Mouse (Mus musculus) heart, embryonic 16.5 days (tissue): ENCODE data around the gene Tardbp. TPM values are rescaled to one million over a fixed set of nuclear protein-coding genes. Genes with fewer than 3 reads are reported as not detected.
A peak's percentile ranks its signal among the peaks of the same experiment; 100 is the strongest.

ENCODE experiments used
- ATAC-seq: fragments of 200-750 bp; cut with Nextera tagmentation; replicated peaks from 2 replicates; pipeline ENCODE4 v1.8.0; 2017; ENCODE audit warnings: moderate number of reproducible peaks; ENCODE audit not compliant: insufficient read depth, low FRiP score; ENCODE audit errors: extremely low read depth
- H3K27ac ChIP-seq: fragments of 300-500 bp; sonication (generic); 2 replicates; pipeline ENCODE4 v1.5.1; 2014; ENCODE audit warnings: mild to moderate bottlenecking, low read length, control low read depth, moderate library complexity
- H3K27me3 ChIP-seq: fragments of 300-500 bp; sonication (generic); 2 replicates; pipeline ENCODE4 v1.6.1; 2014; ENCODE audit warnings: low read length, mixed read lengths; ENCODE audit not compliant: control insufficient read depth, insufficient read depth
- H3K36me3 ChIP-seq: fragments of 300-500 bp; sonication (generic); 2 replicates; pipeline ENCODE4 v1.6.1; 2014; ENCODE audit not compliant: control insufficient read depth, insufficient read depth
- H3K4me1 ChIP-seq: fragments of 300-500 bp; sonication (generic); 2 replicates; pipeline ENCODE4 v1.6.1; 2014; ENCODE audit warnings: low read length, mixed read lengths; ENCODE audit not compliant: control insufficient read depth, insufficient read depth
- H3K4me2 ChIP-seq: fragments of 300-500 bp; sonication (generic); 2 replicates; pipeline ENCODE4 v1.6.1; 2014; ENCODE audit warnings: low read depth, mild to moderate bottlenecking, control low read depth, low read length
- H3K4me3 ChIP-seq: fragments of 300-500 bp; sonication (generic); 2 replicates; pipeline ENCODE4 v1.5.1; 2014; ENCODE audit warnings: mild to moderate bottlenecking, control low read depth, low read length
- H3K9ac ChIP-seq: fragments of 300-500 bp; sonication (generic); 2 replicates; pipeline ENCODE4 v1.6.1; 2014; ENCODE audit warnings: low read length, control low read depth
- H3K9me3 ChIP-seq: fragments of 300-500 bp; sonication (generic); replicated peaks from 2 replicates; pipeline ENCODE4 v1.6.1; 2016; ENCODE audit warnings: low read length; ENCODE audit not compliant: control insufficient read depth
- WGBS: fragments of 180-500 bp; shearing (Covaris S2); extraction: QIAGEN DNeasy Blood & Tissue Kit; methylation state at CpG from one replicate; pipeline ENCODE4 v1.1.7; 2014; 5-methylcytosine and 5-hydroxymethylcytosine counted together
- polyA plus RNA-seq: library from polyadenylated mRNA; unstranded; fragments of >200 nt; fragmentation: Nextera tagmentation; extraction: Ambion mirVana; gene quantifications from 2 replicates; pipeline ENCODE4 v1.2.1, GENCODE M21; 2015

Tardbp gene
- polyA plus RNA-seq, 1 experiment from 2014 or later, result 194 TPM

GRCm38 (mm10) chr4:148598826-148599225 is 28.0 kb downstream of the Tardbp start:
- Histone ChIP-seq H3K27ac (no peak overlapping the region), H3K4me3 (no peak overlapping the region), H3K4me2 (no peak overlapping the region), H3K36me3 (peaks cover 40% of the 10 kb centered on the region), H3K9ac (no peak overlapping the region), H3K4me1 (no peaks in the 10 kb centered on the region), H3K27me3 (no peaks in the 10 kb centered on the region), H3K9me3 (no peaks in the 10 kb centered on the region)
- 91% methylated on average over 12 of the region's 12 CpGs for WGBS
- no peak for ATAC-seq

DNA sequence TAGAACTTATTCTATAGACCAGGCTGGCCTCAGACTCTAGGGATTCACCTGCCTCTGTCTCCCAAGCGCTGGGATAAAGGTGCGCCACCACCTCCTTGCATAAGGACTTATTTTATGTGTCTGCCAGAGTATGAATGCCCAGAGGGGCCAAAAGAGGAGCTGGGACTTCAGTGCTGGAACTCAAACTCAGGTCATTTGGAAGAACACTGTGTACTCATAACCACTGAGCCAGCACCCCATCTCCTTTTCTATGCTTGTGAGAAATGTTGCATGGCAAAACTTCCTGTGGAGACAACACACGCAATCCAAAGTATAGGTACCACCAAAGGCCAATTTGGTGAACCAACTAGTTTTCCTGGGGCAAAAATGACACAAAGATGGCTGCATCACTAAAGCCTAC is 30.1 kb downstream of the Tardbp start:
- H3K4me1 ChIP-seq, result peaks cover 13% of the 10 kb centered on the region
- H3K4me2 ChIP-seq, result no peak overlapping the region
- H3K36me3 ChIP-seq, result peaks cover 43% of the 10 kb centered on the region
- H3K27ac ChIP-seq, result no peak overlapping the region
- no peak overlapping the region for H3K9ac ChIP-seq
- no peaks in the 10 kb centered on the region for H3K9me3 ChIP-seq
- 100% methylated on average over 3 of the region's 3 CpGs for WGBS
- H3K4me3 ChIP-seq, result no peak overlapping the region
- ATAC-seq, result no peak
- no peaks in the 10 kb centered on the region for H3K27me3 ChIP-seq

- peaks cover 43% of the 10 kb centered on the region for H3K36me3 ChIP-seq
- no peak overlapping the region for H3K4me2 ChIP-seq
- H3K27me3 ChIP-seq, result no peaks in the 10 kb centered on the region
- H3K4me3 ChIP-seq, result no peak overlapping the region
- H3K9me3 ChIP-seq, result no peaks in the 10 kb centered on the region
- peaks cover 13% of the 10 kb centered on the region for H3K4me1 ChIP-seq
- H3K27ac ChIP-seq, result no peak overlapping the region
- WGBS, result 87% methylated on average over 6 of the region's 6 CpGs
- ATAC-seq, result no peak
- no peak overlapping the region for H3K9ac ChIP-seq
Observed at GRCm38 (mm10) chr4:148595916-148596315, 30.9 kb downstream of the Tardbp start.

- 89% methylated on average over 11 of the region's 11 CpGs for WGBS
- Histone ChIP-seq H3K9me3 (no peaks in the 10 kb centered on the region), H3K27ac (no peak overlapping the region), H3K9ac (no peak overlapping the region), H3K4me2 (no peak overlapping the region), H3K27me3 (no peaks in the 10 kb centered on the region), H3K4me3 (no peak overlapping the region), H3K36me3 (peaks cover 43% of the 10 kb centered on the region), H3K4me1 (peaks cover 18% of the 10 kb centered on the region)
- no peak for ATAC-seq
Observed at GRCm38 (mm10) chr4:148593996-148594395, 32.8 kb downstream of the Tardbp start.

DNA sequence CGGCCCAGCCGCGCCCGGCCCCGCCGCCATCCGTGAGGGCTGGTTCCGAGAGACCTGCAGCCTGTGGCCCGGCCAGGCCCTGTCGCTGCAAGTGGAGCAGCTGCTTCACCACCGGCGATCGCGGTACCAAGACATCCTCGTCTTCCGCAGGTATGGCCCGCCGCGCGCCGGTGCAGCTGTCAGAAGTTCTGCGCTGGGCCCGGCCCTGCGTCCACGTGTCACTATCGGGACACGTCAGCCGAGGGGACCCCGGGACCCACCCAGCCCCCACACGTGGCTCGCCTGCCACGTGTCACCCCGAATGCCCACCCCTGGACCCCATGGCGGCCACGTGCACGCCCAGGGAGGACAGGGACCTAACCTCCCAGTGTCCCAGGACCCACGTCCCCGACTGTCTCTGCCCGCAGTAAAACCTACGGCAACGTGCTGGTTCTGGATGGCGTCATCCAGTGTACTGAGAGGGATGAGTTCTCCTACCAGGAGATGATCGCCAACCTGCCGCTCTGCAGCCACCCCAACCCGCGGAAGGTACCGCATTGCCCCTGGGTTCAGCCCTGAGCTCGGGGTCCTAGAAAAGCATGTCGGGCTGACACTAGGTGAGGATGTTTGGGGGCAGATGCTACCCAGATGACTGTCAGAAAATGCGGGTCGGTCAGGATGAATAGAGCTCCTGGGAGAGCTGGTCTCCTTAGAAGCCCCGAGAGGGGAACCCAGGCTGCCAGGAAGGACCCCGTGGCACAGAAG is 35.0 kb downstream of the Tardbp start:
- H3K27me3 ChIP-seq, result no peaks in the 10 kb centered on the region
- peak overlapping the region; percentile 96 for H3K4me3 ChIP-seq
- peak; percentile 26 for ATAC-seq
- no peaks in the 10 kb centered on the region for H3K9me3 ChIP-seq
- H3K4me2 ChIP-seq, result peak overlapping the region; percentile 84
- peaks cover 30% of the 10 kb centered on the region for H3K36me3 ChIP-seq
- H3K27ac ChIP-seq, result peak overlapping the region; percentile 46; the same call in 1 of the 2 replicates
- peaks cover 18% of the 10 kb centered on the region for H3K4me1 ChIP-seq
- H3K9ac ChIP-seq, result peak overlapping the region; percentile 93
- under 1% methylated on average over 53 of the region's 53 CpGs for WGBS

DNA sequence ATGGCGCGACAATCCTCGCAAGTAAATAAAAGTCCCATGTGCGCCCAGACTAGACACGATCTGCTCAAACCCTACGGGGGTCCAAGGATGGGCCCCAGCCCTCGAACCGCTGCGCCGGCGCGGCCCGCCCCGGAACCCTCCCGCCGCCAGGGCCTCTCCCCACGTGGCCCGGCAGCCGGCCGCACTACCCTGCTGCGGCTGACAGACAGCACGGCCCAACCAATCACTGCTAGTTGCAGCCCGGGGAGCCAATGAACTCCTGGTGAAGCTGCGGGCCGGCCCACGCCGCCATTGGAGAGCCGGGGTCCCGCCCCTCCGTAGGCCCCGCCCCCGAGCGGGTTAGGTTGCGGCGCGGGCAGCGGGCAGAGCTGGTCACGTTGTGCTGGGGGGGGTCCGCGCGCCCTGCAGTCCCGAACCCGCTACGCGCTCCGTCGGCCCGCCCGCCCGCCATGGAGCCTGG is 35.6 kb downstream of the Tardbp start, which contains the start of gene Srm:
TSS of gene Srm (plus strand) at position 333 of the 460 bp plus-strand sequence.
- under 1% methylated on average over 49 of the region's 50 CpGs for WGBS
- Histone ChIP-seq H3K4me1 (peaks cover 18% of the 10 kb centered on the region), H3K9me3 (no peaks in the 10 kb centered on the region), H3K4me3 (peak within 1 kb of the TSS; percentile 96), H3K27me3 (no peaks in the 10 kb centered on the region), H3K27ac (peak within 1 kb of the TSS; percentile 80), H3K4me2 (peak within 1 kb of the TSS; percentile 88), H3K36me3 (peaks cover 26% of the 10 kb centered on the region), H3K9ac (peak within 1 kb of the TSS; percentile 93)
- ATAC-seq, result peak; percentile 99

DNA sequence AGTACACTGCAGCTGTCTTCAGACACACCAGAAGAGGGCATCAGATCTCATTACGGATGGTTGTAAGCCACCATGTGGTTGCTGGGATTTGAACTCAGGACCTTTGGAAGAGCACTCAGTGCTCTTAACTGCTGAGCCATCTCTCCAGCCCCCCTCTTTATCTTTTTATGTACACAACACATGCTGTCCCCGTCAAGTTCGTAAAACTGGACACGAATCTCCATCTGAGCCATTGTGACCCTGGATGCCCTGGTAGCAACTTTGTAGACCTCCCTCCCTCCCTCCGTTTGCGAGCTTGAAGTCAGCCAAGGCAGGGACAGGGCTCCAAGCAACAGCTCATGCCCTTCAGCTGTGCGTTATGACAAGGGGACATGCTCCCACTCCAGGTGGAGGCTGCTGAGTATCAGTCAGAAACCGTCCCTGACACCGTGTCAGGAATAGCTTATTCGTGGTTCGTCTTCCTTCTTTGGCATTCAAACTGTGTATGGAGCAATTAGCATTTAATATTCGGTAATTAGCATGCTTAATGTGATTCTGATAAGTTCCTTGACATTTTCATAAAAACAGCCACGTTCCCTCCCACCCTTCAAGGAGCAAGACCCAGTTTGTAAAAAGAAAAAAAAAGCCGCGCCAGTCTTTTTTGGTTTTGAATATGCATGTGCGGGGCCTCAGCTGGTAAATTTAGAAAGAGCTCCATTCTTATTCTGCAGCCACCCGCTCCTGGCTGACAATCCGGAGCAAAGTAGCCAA is 36.2 kb downstream of the Tardbp start:
- H3K9ac ChIP-seq, result peak overlapping the region; percentile 74
- H3K4me3 ChIP-seq, result peak overlapping the region; percentile 96
- peak overlapping the region; percentile 88 for H3K4me2 ChIP-seq
- peaks cover 18% of the 10 kb centered on the region for H3K4me1 ChIP-seq
- ATAC-seq, result peak; percentile 0; the same call in 1 of the 2 replicates
- H3K36me3 ChIP-seq, result peaks cover 20% of the 10 kb centered on the region
- H3K27me3 ChIP-seq, result no peaks in the 10 kb centered on the region
- WGBS, result 4% methylated on average over 18 of the region's 18 CpGs
- no peaks in the 10 kb centered on the region for H3K9me3 ChIP-seq
- H3K27ac ChIP-seq, result peak overlapping the region; percentile 80

DNA sequence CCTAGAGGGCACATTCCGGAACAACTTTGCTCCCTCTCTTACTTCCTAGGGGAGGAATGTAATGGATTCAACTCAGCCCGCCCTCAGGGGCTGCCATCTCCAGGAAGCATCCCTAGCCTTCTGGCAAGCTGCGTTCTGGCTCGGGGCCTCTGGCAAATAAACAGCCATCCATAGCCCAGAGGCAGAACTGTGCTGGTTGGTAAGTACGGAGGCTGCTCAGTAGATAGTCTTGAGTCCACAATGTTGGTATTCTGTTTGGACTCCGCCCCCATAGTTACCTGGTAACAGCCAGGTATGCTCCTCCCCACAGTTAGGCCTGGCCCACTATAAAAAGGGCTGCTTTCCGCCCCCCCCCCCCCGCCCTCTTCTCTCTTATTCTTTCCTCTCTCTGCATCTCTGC is 37.3 kb downstream of the Tardbp start:
- no peak for ATAC-seq
- no peak overlapping the region for H3K4me3 ChIP-seq
- H3K4me2 ChIP-seq, result no peak overlapping the region
- H3K36me3 ChIP-seq, result peaks cover 10% of the 10 kb centered on the region
- no peak overlapping the region for H3K27ac ChIP-seq
- no peaks in the 10 kb centered on the region for H3K9me3 ChIP-seq
- no peak overlapping the region for H3K9ac ChIP-seq
- H3K4me1 ChIP-seq, result peaks cover 18% of the 10 kb centered on the region
- no peaks in the 10 kb centered on the region for H3K27me3 ChIP-seq
- 74% methylated on average over 7 of the region's 8 CpGs for WGBS

DNA sequence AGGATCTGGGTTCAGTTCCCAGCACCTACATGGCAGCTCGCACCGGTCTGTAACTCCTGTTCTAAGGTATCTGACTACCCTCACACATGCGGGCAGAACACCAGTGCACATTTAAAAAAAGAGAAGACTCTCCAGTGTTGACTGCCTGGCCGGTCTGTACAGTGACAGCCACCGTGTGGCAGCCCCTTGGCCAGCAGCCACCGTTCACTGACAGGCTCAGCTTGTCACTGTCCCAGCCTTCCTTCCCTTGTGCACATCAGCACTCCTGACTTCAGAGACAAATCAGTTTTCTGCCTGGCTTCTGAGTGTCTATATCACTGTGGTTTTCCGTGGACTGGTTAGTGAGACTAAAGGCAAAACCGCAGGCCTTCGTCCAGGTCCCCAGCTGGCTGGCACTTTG is 38.0 kb downstream of the Tardbp start:
- WGBS, result 49% methylated on average over 9 of the region's 9 CpGs
- H3K9ac ChIP-seq, result no peak overlapping the region
- H3K4me2 ChIP-seq, result no peak overlapping the region
- peaks cover 2% of the 10 kb centered on the region for H3K36me3 ChIP-seq
- H3K4me3 ChIP-seq, result no peak overlapping the region
- H3K27ac ChIP-seq, result no peak overlapping the region
- H3K4me1 ChIP-seq, result peaks cover 18% of the 10 kb centered on the region
- ATAC-seq, result no peak
- H3K27me3 ChIP-seq, result no peaks in the 10 kb centered on the region
- no peaks in the 10 kb centered on the region for H3K9me3 ChIP-seq
